Mouse (Mus musculus): Measurements from ENCODE around the gene Cxcl9. TPM values are rescaled to one million over a fixed set of nuclear protein-coding genes. Genes with fewer than 3 reads are reported as not detected.

Cxcl9 gene
- total and polyA plus RNA-seq, 3 experiments, result not detected

DNA sequence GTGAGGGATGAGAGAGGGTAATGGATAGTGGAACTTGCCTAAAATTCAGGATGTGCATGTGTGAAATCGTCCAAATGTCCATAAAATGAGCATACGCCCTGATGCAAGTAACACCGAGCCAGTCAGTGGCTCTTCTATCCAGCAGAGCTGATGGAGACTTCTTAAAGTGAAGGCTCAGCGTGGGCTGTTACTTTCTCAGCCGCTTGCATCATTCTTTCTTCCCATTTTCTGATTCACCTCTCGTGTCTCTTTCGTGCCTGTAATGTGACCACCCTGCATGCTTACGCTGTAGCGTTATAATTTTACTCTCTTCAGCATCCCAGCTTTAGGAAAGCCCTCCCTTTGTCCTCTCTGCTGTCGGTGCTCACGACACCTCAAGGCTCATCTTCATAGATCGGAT is 3.2 kb upstream of the Cxcl9 start:
- no peak overlapping the region for H3K9ac ChIP-seq (ENCODE audit: control insufficient read depth, low read depth, low read length, poor library complexity, severe bottlenecking)
- TF ChIP-seq BHLHE40 (IDR thresholded peaks at IDR 0.05; ENCODE audit: borderline replicate concordance, low read depth, low read length) (no peak), EP300 (IDR thresholded peaks at IDR 0.05; ENCODE audit: low read depth in 1 of 2, low read length in 2 of 2) (no peak), UBTF (IDR thresholded peaks at IDR 0.05; ENCODE audit: borderline replicate concordance, insufficient read depth, low read depth, low read length) (no peak), MXI1 (IDR thresholded peaks at IDR 0.05; ENCODE audit: low read depth, low read length) (no peak), TBP (IDR thresholded peaks at IDR 0.05; ENCODE audit: low read depth, low read length) (no peak)
- no peak for DNase-seq (ENCODE audit: low read depth, low spot score)

GRCm38 (mm10) chr5:92327367-92327766 is 512 bp downstream of the Cxcl9 start:
- H3K9ac ChIP-seq (ENCODE audit: control insufficient read depth, low read depth, low read length, poor library complexity, severe bottlenecking), result no peak overlapping the region
- DNase-seq (ENCODE audit: low read depth, low spot score), result no peak
- no peak for TF ChIP-seq POLR2A (IDR thresholded peaks at IDR 0.05; ENCODE audit: control insufficient read depth in 1 of 2, insufficient read depth in 1 of 2, low read depth in 1 of 2, low read length in 2 of 2, poor library complexity in 1 of 2)
- TF ChIP-seq POLR2AphosphoS5 (IDR thresholded peaks at IDR 0.05; ENCODE audit: borderline replicate concordance, low read depth, low read length), result no peak
- TF ChIP-seq RAD21 (IDR thresholded peaks at IDR 0.05; ENCODE audit: low read depth, low read length), result no peak
- no peak for TF ChIP-seq JUND (IDR thresholded peaks at IDR 0.05; ENCODE audit: low read depth, low read length)
- no peak for TF ChIP-seq ZMIZ1 (IDR thresholded peaks at IDR 0.05; ENCODE audit: low read depth, low read length)
- TF ChIP-seq BHLHE40 (IDR thresholded peaks at IDR 0.05; ENCODE audit: borderline replicate concordance, low read depth, low read length), result no peak
- no peak for TF ChIP-seq MYB (IDR thresholded peaks at IDR 0.05; ENCODE audit: low read depth, low read length)
- no peak for TF ChIP-seq MEF2A (IDR thresholded peaks at IDR 0.05; ENCODE audit: extremely low read depth, insufficient replicate concordance, low read depth, low read length, poor library complexity, severe bottlenecking)
- no peak for TF ChIP-seq ETS1 (IDR thresholded peaks at IDR 0.05; ENCODE audit: low read depth, low read length)
- TF ChIP-seq NELFE (IDR thresholded peaks at IDR 0.05; ENCODE audit: low read depth, low read length), result no peak
- TF ChIP-seq ZKSCAN1 (IDR thresholded peaks at IDR 0.05; ENCODE audit: low read depth, low read length), result no peak
- no peak for TF ChIP-seq TAL1 (IDR thresholded peaks at IDR 0.05; ENCODE audit: low read length)
- no peak for TF ChIP-seq HCFC1 (IDR thresholded peaks at IDR 0.05; ENCODE audit: low read depth, low read length)
- TF ChIP-seq USF2 (IDR thresholded peaks at IDR 0.05; ENCODE audit: borderline replicate concordance in 1 of 2, insufficient read depth in 1 of 2, low read depth in 1 of 2, low read length in 2 of 2), result no peak
- TF ChIP-seq EP300 (IDR thresholded peaks at IDR 0.05; ENCODE audit: low read depth in 1 of 2, low read length in 2 of 2), result no peak
- no peak for TF ChIP-seq ELF1 (IDR thresholded peaks at IDR 0.05; ENCODE audit: low read depth, low read length)
- TF ChIP-seq CTCF (IDR thresholded peaks at IDR 0.05 in 2 of 3, conservative IDR thresholded peaks at IDR 0.05 in 1 of 3; ENCODE audit: control insufficient read depth in 1 of 3, insufficient read depth in 1 of 3, low read depth in 2 of 3, low read length in 3 of 3, poor library complexity in 1 of 3, severe bottlenecking in 1 of 3), result no peak
- TF ChIP-seq TCF12 (IDR thresholded peaks at IDR 0.05; ENCODE audit: low read depth, low read length), result no peak
- peaks cover 0 to 11% of the 10 kb centered on the region in 2 experiments; a peak in 3 of 4 replicates for H3K4me1 ChIP-seq (ENCODE audit: control insufficient read depth in 1 of 2, insufficient read depth in 2 of 2, low read length in 2 of 2)
- no peaks in the 10 kb centered on the region for H3K9me3 ChIP-seq (replicated peaks; ENCODE audit: insufficient read depth, low read length)
- H3K36me3 ChIP-seq (ENCODE audit: control insufficient read depth in 1 of 2, insufficient read depth in 2 of 2, low read length in 2 of 2), result peaks cover 0 to 2% of the 10 kb centered on the region in 2 experiments; a peak in 1 of 4 replicates
- H3K27me3 ChIP-seq (ENCODE audit: control insufficient read depth in 1 of 2, insufficient read depth in 2 of 2, low read length in 2 of 2), result peaks cover 0 to 7% of the 10 kb centered on the region in 2 experiments; a peak in 3 of 4 replicates
- no peak overlapping the region for H3K27ac ChIP-seq (ENCODE audit: control insufficient read depth, low read depth, low read length)
- no peaks in the 10 kb centered on the region for H3K79me2 ChIP-seq (ENCODE audit: control insufficient read depth, insufficient read depth, low read length, poor library complexity)
- no peak overlapping the region for H3K4me3 ChIP-seq (ENCODE audit: control insufficient read depth in 1 of 2, insufficient read depth in 1 of 2, low read depth in 2 of 2, low read length in 2 of 2)

More for the DNA sequence above, 3.2 kb upstream of the Cxcl9 start:
- H3K4me3 ChIP-seq (ENCODE audit: control insufficient read depth in 1 of 2, insufficient read depth in 1 of 2, low read depth in 2 of 2, low read length in 2 of 2), result no peak overlapping the region
- H3K4me1 ChIP-seq (ENCODE audit: control insufficient read depth in 1 of 2, insufficient read depth in 2 of 2, low read length in 2 of 2), result peaks cover 0 to 10% of the 10 kb centered on the region in 2 experiments; a peak in 2 of 4 replicates
- peaks cover 0 to 6% of the 10 kb centered on the region in 2 experiments; a peak in 1 of 4 replicates for H3K36me3 ChIP-seq (ENCODE audit: control insufficient read depth in 1 of 2, insufficient read depth in 2 of 2, low read length in 2 of 2)
- no peaks in the 10 kb centered on the region for H3K9me3 ChIP-seq (replicated peaks; ENCODE audit: insufficient read depth, low read length)
- H3K27ac ChIP-seq (ENCODE audit: control insufficient read depth, low read depth, low read length), result no peak overlapping the region
- H3K79me2 ChIP-seq (ENCODE audit: control insufficient read depth, insufficient read depth, low read length, poor library complexity), result no peaks in the 10 kb centered on the region
- H3K27me3 ChIP-seq (ENCODE audit: control insufficient read depth in 1 of 2, insufficient read depth in 2 of 2, low read length in 2 of 2), result peaks cover 3 to 7% of the 10 kb centered on the region in 2 experiments

All from MEL (cell line).